Mouse (Mus musculus) liver, embryonic 18 days (tissue): Measurements from ENCODE around the gene Vwa3b. TPM values are rescaled to one million over a fixed set of nuclear protein-coding genes. Genes with fewer than 3 reads are reported as not detected.

Experiments
- polyA plus RNA-seq: library from polyadenylated mRNA; depleted of rRNA; stranded (reverse); fragments of >200 nt; gene quantifications from 2 replicates; pipeline ENCODE4 v1.2.3, GENCODE M21; 2012; rRNA removed

Gene Vwa3b
- 0.16 and 0.20 TPM in 2 replicates for polyA plus RNA-seq

GRCm38 (mm10) chr1:37025962-37026686, at the start of gene Vwa3b:
Gene Vwa3b (plus strand): TSS chr1:37026596.

GRCm38 (mm10) chr1:37214144-37214543, 187.7 kb downstream of the Vwa3b start, which contains the start of gene Cnga3:
Gene Cnga3 (plus strand): TSS chr1:37214434.

Other genes starting within 250 kb of the Vwa3b start
- gene Tmem131, start 82.9 kb upstream of the Vwa3b start, polyA plus RNA-seq = 8.6 and 11.9 TPM in 2 replicates
- not detected in 2 replicates for gene Cnga3, start 187.8 kb downstream of the Vwa3b start, polyA plus RNA-seq